Mouse (Mus musculus) natural killer cell, adult 2 months (primary cell): ENCODE data around the gene Polr2a.
"Not testable (repeated sequence)": the region's sequence is repeated elsewhere in the genome, so short reads cannot be mapped to it uniquely, and the experiment has no call there.

Experiments used
- DNase-seq, 2 experiments: peaks; one replicate each; pipeline ENCODE4 v3.0.0; 2022; ENCODE audit warnings: low spot score in 2 of 2

Gene Polr2a

DNA sequence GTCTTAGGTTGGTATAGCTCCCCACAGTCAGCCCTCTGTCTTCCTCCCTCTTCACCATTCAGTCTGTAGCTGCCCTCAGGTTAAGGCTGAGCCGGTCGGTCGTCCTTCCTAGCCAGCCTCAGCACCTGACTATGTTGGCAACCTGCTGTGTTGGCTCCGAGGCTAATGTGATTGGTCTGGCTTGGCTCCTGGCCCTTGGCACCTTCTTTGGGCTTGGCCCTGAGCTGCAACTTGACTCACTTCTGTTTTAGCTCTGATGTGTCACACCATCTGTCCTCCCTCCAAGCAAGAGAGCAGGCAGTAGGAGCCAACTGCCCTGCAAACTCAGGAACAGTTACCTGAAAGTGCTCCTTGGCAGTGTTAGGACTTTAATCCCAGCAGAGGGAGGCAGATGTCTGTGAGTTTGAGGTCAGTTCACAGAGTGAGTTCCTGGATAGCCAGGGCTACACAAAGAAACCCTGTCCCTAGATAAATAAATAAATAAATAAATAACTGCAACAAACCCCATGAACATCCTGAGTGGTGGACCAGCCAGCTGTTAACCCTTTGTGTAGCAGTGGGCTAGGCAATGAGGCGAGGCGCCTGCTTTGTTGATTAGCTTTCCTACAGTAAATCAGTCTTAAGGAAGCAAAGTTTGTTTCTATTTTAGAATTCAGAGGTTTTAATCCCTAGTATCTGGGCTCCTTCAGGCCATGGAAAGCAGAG is 51.5 kb downstream of the Polr2a start:
- no peak for DNase-seq

GRCm38 (mm10) chr11:69704613-69705010 is 53.8 kb downstream of the Polr2a start:
- no peak for DNase-seq

DNA sequence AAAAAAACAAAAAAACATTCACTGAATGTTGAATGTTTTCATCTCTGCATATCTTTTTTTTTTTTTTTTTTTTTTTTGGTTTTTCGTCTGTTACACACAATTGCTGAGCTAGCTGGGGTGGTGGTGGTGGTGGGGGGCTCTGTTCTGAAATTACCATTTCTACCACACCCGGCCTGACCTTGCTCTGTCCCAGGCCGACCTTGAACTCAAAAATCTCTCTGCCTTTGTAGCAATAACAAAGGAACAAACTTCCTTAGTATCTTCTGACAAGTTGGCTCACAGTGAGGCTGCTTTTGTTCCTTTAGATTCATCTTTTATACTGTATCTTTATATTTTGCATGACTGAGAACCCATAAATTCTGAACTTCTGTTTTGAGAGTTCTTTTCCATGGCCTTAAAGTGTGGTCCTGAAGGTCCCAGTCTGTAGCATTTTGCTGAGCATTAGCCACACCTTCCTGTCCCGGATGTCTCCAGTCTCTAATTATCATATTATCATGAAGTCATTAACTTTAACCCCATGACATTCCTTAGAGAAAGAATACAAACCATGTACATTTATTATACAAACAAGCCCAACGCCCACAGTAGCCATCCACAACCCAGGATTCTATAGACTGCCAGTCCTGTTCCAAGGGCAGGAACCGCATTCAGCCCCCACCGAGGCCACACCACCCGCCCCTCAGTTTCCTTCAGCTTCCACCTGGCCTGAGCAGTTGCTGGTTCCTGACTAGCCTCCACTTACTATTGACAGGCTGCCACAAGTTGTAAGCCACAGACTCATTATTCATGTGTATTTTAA is 54.4 kb downstream of the Polr2a start:
- no peak for DNase-seq

- not testable (repeated sequence) for DNase-seq
These were observed 55.1 kb downstream of the Polr2a start for GRCm38 (mm10) chr11:69703381-69703780.

DNA sequence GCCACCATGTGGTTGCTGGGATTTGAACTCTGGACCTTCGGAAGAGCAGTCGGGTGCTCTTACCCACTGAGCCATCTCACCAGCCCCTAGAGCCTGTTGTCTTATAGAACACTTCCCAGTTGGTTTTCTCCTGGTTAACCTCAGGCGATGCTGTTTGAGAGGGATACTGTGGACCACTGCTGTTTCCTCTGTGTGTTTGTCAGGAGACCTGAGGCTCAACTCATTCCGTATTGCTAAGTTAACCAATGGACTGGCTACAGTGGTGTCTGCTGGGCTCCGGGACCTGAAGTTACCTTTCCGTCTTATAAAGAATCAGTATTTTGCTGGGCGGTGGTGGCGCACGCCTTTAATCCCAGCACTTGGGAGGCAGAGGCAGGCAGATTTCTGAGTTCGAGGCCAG is 55.6 kb downstream of the Polr2a start:
- DNase-seq: not testable (repeated sequence)

GRCm38 (mm10) chr11:69699595-69699994 is 58.8 kb downstream of the Polr2a start:
- DNase-seq: no peak

GRCm38 (mm10) chr11:69698574-69698973 is 59.9 kb downstream of the Polr2a start:
- DNase-seq: no peak

- no peak for DNase-seq
These were observed 61.0 kb downstream of the Polr2a start for GRCm38 (mm10) chr11:69697396-69697795.

- DNase-seq: peak; percentile 63 to 79
These were observed 62.9 kb downstream of the Polr2a start, which contains the start of the genes Tnfsf12 and Tnfsfm13 for GRCm38 (mm10) chr11:69695361-69696181. TSS of gene Tnfsf12 (minus strand) at chr11:69695849. TSS of gene Tnfsfm13 (minus strand) at chr11:69696098.

GRCm38 (mm10) chr11:69695046-69695360 is 63.4 kb downstream of the Polr2a start:
- no peak for DNase-seq

DNA sequence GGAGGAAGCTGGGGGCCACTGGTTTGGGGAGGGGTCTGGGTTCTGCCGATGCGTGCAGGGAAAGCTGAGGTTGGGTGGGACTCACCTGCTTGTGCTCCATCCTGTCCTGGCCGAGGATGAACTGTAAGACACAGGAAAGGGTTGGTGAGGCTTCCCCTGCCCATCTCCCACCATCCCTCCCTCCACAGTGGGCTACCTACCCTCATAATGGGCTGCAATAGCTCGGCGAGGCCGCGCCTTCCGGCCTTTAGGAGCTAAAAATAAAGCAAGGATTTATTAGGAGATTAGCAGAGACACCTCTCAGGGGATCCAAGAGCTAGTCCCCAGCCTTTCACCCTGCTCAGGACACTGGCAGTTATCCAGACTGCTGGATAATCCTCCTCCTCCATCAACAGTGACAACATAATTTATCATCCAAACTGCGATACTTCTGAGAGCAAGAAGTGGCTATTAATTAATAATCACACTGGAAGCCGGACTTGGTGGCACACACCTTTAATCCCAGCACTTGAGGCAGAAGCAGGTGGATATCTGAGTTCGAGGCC is 64.9 kb downstream of the Polr2a start:
- DNase-seq: no peak

DNA sequence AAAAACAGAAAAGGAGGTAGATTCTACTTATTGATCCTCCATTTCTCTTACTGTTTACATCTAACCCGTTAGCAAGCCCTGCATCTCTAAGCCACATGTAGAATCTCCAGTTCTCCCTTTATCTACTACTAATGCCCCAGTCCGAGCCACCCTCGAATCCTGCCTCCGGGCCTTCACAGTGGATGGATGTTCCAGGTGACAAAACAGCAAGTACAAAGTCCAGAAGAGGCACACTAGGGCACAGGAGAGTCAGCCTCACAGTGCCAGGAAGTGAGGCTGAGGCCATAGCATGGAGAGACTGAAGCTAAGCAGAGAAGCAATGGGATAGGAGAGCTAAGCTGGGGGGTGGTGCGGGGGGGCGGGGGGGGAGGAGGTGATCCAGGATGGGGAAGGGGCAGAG is 65.6 kb downstream of the Polr2a start:
- DNase-seq: no peak

GRCm38 (mm10) chr11:69692196-69692811 is 66.1 kb downstream of the Polr2a start:
- peak; percentile 33 to 60 for DNase-seq

- DNase-seq: no peak
These were observed 68.5 kb downstream of the Polr2a start for GRCm38 (mm10) chr11:69689891-69690290.

DNA sequence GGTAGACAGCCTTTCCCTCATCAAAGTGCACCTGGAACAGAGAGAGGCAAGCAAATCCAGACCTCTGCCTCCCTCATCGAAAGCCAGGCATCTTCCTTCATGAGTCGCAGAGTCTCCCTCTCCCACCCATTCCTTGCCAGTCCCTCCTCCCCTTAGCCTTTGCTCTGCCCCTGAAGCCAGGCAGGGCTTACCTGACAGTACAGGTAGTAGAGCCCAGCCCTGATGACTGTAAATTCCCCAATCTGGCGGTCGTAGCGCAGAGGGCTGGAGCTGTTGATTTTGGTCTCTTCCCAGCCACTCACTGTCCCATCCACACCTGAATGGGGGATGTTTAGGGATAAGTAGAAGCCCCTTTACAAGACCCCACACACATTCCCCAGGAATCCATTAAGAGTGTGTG is 71.4 kb downstream of the Polr2a start:
- no peak for DNase-seq

- no peak for DNase-seq
These were observed 72.1 kb downstream of the Polr2a start for GRCm38 (mm10) chr11:69686377-69686776.

GRCm38 (mm10) chr11:69685526-69686148 is 72.8 kb downstream of the Polr2a start, which contains the start of gene Tnfsf13:
TSS of gene Tnfsf13 (minus strand) at chr11:69685784.
- DNase-seq: no peak

GRCm38 (mm10) chr11:69684936-69685335 is 73.5 kb downstream of the Polr2a start:
- DNase-seq: no peak

- DNase-seq: no peak
These were observed 74.2 kb downstream of the Polr2a start for GRCm38 (mm10) chr11:69684128-69684745.
